Mouse (Mus musculus): ENCODE measurements around the gene Insr.

Insr gene

GRCm38 (mm10) chr8:3236277-3236676 lies 43.1 kb downstream of the Insr start:
- in situ Hi-C loops (cut with MboI; ENCODE audit: low sequenced_read_pairs), result no loop called here

GRCm38 (mm10) chr8:3234569-3234968 lies 44.8 kb downstream of the Insr start:
- in situ Hi-C loops (cut with MboI; ENCODE audit: low sequenced_read_pairs), result no loop called here

- in situ Hi-C loops (cut with MboI; ENCODE audit: low sequenced_read_pairs), result no loop called here
Observed at GRCm38 (mm10) chr8:3232601-3233000, 46.8 kb downstream of the Insr start.

- in situ Hi-C loops (cut with MboI; ENCODE audit: low sequenced_read_pairs), result no loop called here
Observed at GRCm38 (mm10) chr8:3230118-3231060, 49.0 kb downstream of the Insr start.

GRCm38 (mm10) chr8:3227423-3227822 lies 52.0 kb downstream of the Insr start:
- in situ Hi-C loops (cut with MboI; ENCODE audit: low sequenced_read_pairs), result no loop called here

GRCm38 (mm10) chr8:3225731-3226130 lies 53.7 kb downstream of the Insr start:
- in situ Hi-C loops (cut with MboI; ENCODE audit: low sequenced_read_pairs), result no loop called here

GRCm38 (mm10) chr8:3225184-3225583 lies 54.2 kb downstream of the Insr start:
- in situ Hi-C loops (cut with MboI; ENCODE audit: low sequenced_read_pairs), result no loop called here

- in situ Hi-C loops (cut with MboI; ENCODE audit: low sequenced_read_pairs), result no loop called here
Observed at GRCm38 (mm10) chr8:3222636-3222965, 56.8 kb downstream of the Insr start.

GRCm38 (mm10) chr8:3221960-3222635 lies 57.3 kb downstream of the Insr start:
- in situ Hi-C loops (cut with MboI; ENCODE audit: low sequenced_read_pairs), result no loop called here

GRCm38 (mm10) chr8:3221047-3221959 lies 58.1 kb downstream of the Insr start:
- in situ Hi-C loops (cut with MboI; ENCODE audit: low sequenced_read_pairs), result no loop called here

- in situ Hi-C loops (cut with MboI; ENCODE audit: low sequenced_read_pairs), result no loop called here
Observed at GRCm38 (mm10) chr8:3220502-3220901, 58.9 kb downstream of the Insr start.

- in situ Hi-C loops (cut with MboI; ENCODE audit: low sequenced_read_pairs), result no loop called here
Observed at GRCm38 (mm10) chr8:3219921-3220411, 59.5 kb downstream of the Insr start.

GRCm38 (mm10) chr8:3219266-3219665 lies 60.2 kb downstream of the Insr start:
- in situ Hi-C loops (cut with MboI; ENCODE audit: low sequenced_read_pairs), result no loop called here

- in situ Hi-C loops (cut with MboI; ENCODE audit: low sequenced_read_pairs), result no loop called here
Observed at GRCm38 (mm10) chr8:3216541-3217092, 62.8 kb downstream of the Insr start.

- in situ Hi-C loops (cut with MboI; ENCODE audit: low sequenced_read_pairs), result no loop called here
Observed at GRCm38 (mm10) chr8:3215561-3215960, 63.9 kb downstream of the Insr start.

GRCm38 (mm10) chr8:3214601-3215000 lies 64.8 kb downstream of the Insr start:
- in situ Hi-C loops (cut with MboI; ENCODE audit: low sequenced_read_pairs), result no loop called here

GRCm38 (mm10) chr8:3211456-3211855 lies 68.0 kb downstream of the Insr start:
- in situ Hi-C loops (cut with MboI; ENCODE audit: low sequenced_read_pairs), result no loop called here

- in situ Hi-C loops (cut with MboI; ENCODE audit: low sequenced_read_pairs), result no loop called here
Observed at GRCm38 (mm10) chr8:3209960-3210359, 69.5 kb downstream of the Insr start.

- in situ Hi-C loops (cut with MboI; ENCODE audit: low sequenced_read_pairs), result no loop called here
Observed at GRCm38 (mm10) chr8:3209268-3209667, 70.1 kb downstream of the Insr start.

- in situ Hi-C loops (cut with MboI; ENCODE audit: low sequenced_read_pairs), result no loop called here
Observed at GRCm38 (mm10) chr8:3208729-3209128, 70.7 kb downstream of the Insr start.
